Mouse (Mus musculus): ENCODE measurements around the gene Sdc3. TPM values are rescaled to one million over a fixed set of nuclear protein-coding genes. Genes with fewer than 3 reads are reported as not detected.

Sdc3 gene
- polyA plus RNA-seq, 1 experiment from 2014 or later = 110 TPM

- Histone ChIP-seq H3K36me3 (replicated peaks; ENCODE audit: control insufficient read depth, insufficient read depth) (no peaks in the 10 kb centered on the region), H3K27me3 (ENCODE audit: control insufficient read depth, insufficient read depth, low read length) (no peaks in the 10 kb centered on the region; the same call in 1 of the 2 replicates), H3K4me1 (replicated peaks; ENCODE audit: control insufficient read depth, insufficient read depth, low read length) (peaks cover 24% of the 10 kb centered on the region), H3K27ac (no peak overlapping the region; the same call in 1 of the 2 replicates), H3K9ac (no peak overlapping the region), H3K4me2 (replicated peaks) (0 out of 2 replicates have a peak overlapping the region, but pooled peaks have one; percentile 2), H3K9me3 (ENCODE audit: control insufficient read depth, low read length) (no peaks in the 10 kb centered on the region), H3K4me3 (replicated peaks; ENCODE audit: low read length) (no peak overlapping the region)
- DNase-seq (ENCODE audit: low spot score) = peak; percentile 80
- 12% methylated on average over 10 of the region's 10 CpGs for WGBS
- 0 out of 2 replicates have a peak, but pooled peaks have one; percentile 32 for ATAC-seq (ENCODE audit: low FRiP score)
Measured at GRCm38 (mm10) chr4:130874601-130875000, 82.3 kb downstream of the Sdc3 start.

Other genes with a start within 250 kb of the Sdc3 start
- gene Nkain1, start 218.4 kb upstream of the Sdc3 start, polyA plus RNA-seq (2014; fragmentation: Nextera tagmentation; extraction: Ambion mirVana) = 20.9 and 22.9 TPM in 2 replicates
- 88.9 and 91.1 TPM in 2 replicates for gene Pum1, start 129.2 kb upstream of the Sdc3 start, polyA plus RNA-seq (2014; fragmentation: Nextera tagmentation; extraction: Ambion mirVana)
- gene Laptm5, start 120.6 kb downstream of the Sdc3 start, polyA plus RNA-seq (2014; fragmentation: Nextera tagmentation; extraction: Ambion mirVana) = 35.2 and 37.4 TPM in 2 replicates
- gene Matn1, start 151.8 kb downstream of the Sdc3 start, polyA plus RNA-seq (2014; fragmentation: Nextera tagmentation; extraction: Ambion mirVana) = 0.43 TPM in 1 of 2 replicates, not detected in the other